Mouse (Mus musculus): ENCODE data around the gene Adam22. TPM values are rescaled to one million over a fixed set of nuclear protein-coding genes. Genes with fewer than 3 reads are reported as not detected.
A peak's percentile ranks its signal among the peaks of the same experiment; 100 is the strongest.
"Not testable (repeated sequence)": the region's sequence is repeated elsewhere in the genome, so short reads cannot be mapped to it uniquely, and the experiment has no call there.

Adam22 gene
- polyA plus RNA-seq, 1 experiment from 2014 or later, result 8.1 TPM

- no peak for DNase-seq (ENCODE audit: low spot score)
- no peaks in the 10 kb centered on the region for H3K4me1 ChIP-seq
- peaks cover 84% of the 10 kb centered on the region for H3K36me3 ChIP-seq (replicated peaks)
- WGBS, result 77% methylated on average over 6 of the region's 6 CpGs
- H3K9me3 ChIP-seq, result no peaks in the 10 kb centered on the region
- H3K27ac ChIP-seq (replicated peaks), result no peak overlapping the region
- no peak overlapping the region for H3K4me3 ChIP-seq
- H3K27me3 ChIP-seq (replicated peaks; ENCODE audit: low read depth, poor library complexity, severe bottlenecking), result no peaks in the 10 kb centered on the region
These were observed 304.8 kb downstream of the Adam22 start for GRCm38 (mm10) chr5:8063207-8063606.

GRCm38 (mm10) chr5:8062469-8062868 lies 305.5 kb downstream of the Adam22 start:
- Histone ChIP-seq H3K9me3 (no peaks in the 10 kb centered on the region), H3K4me1 (peaks cover 2% of the 10 kb centered on the region; the same call in 1 of the 2 replicates), H3K27ac (replicated peaks) (no peak overlapping the region), H3K27me3 (replicated peaks; ENCODE audit: low read depth, poor library complexity, severe bottlenecking) (no peaks in the 10 kb centered on the region), H3K4me3 (no peak overlapping the region), H3K36me3 (replicated peaks) (peaks cover 82% of the 10 kb centered on the region)
- WGBS, result 92% methylated on average over 2 of the region's 2 CpGs
- no peak for DNase-seq (ENCODE audit: low spot score)

- DNase-seq (ENCODE audit: low spot score), result no peak
- peaks cover 38% of the 10 kb centered on the region for H3K36me3 ChIP-seq (replicated peaks)
- H3K9me3 ChIP-seq, result no peaks in the 10 kb centered on the region
- no peak overlapping the region for H3K4me3 ChIP-seq
- no peaks in the 10 kb centered on the region for H3K27me3 ChIP-seq (replicated peaks; ENCODE audit: low read depth, poor library complexity, severe bottlenecking)
- peaks cover 14% of the 10 kb centered on the region for H3K4me1 ChIP-seq
- no peak overlapping the region for H3K27ac ChIP-seq (replicated peaks)
- 90% methylated on average over 7 of the region's 7 CpGs for WGBS
These were observed 309.9 kb downstream of the Adam22 start for GRCm38 (mm10) chr5:8058056-8058455.

GRCm38 (mm10) chr5:8057018-8057323 lies 311.0 kb downstream of the Adam22 start:
- Histone ChIP-seq H3K9me3 (no peaks in the 10 kb centered on the region), H3K36me3 (replicated peaks) (peaks cover 31% of the 10 kb centered on the region), H3K27ac (replicated peaks) (peak overlapping the region; percentile 98), H3K4me1 (peaks cover 14% of the 10 kb centered on the region), H3K4me3 (peak overlapping the region; percentile 85), H3K27me3 (replicated peaks; ENCODE audit: low read depth, poor library complexity, severe bottlenecking) (no peaks in the 10 kb centered on the region)
- 63% methylated on average over 5 of the region's 5 CpGs for WGBS
- peak; percentile 14 for DNase-seq (ENCODE audit: low spot score)

- Histone ChIP-seq H3K36me3 (replicated peaks) (peaks cover 26% of the 10 kb centered on the region), H3K9me3 (no peaks in the 10 kb centered on the region), H3K27ac (replicated peaks) (peak overlapping the region; percentile 98), H3K27me3 (replicated peaks; ENCODE audit: low read depth, poor library complexity, severe bottlenecking) (no peaks in the 10 kb centered on the region), H3K4me1 (peaks cover 14% of the 10 kb centered on the region), H3K4me3 (peak overlapping the region; percentile 85)
- WGBS, result under 1% methylated on average over 60 of the region's 60 CpGs
- DNase-seq (ENCODE audit: low spot score), result peak; percentile 83
These were observed 311.6 kb downstream of the Adam22 start for GRCm38 (mm10) chr5:8056141-8057017.

- Histone ChIP-seq H3K36me3 (replicated peaks) (peaks cover 20% of the 10 kb centered on the region), H3K4me1 (peaks cover 14% of the 10 kb centered on the region), H3K4me3 (peak overlapping the region; percentile 85), H3K9me3 (no peaks in the 10 kb centered on the region), H3K27me3 (replicated peaks; ENCODE audit: low read depth, poor library complexity, severe bottlenecking) (no peaks in the 10 kb centered on the region), H3K27ac (replicated peaks) (peak overlapping the region; percentile 98)
- no peak for DNase-seq (ENCODE audit: low spot score)
- 46% methylated on average over 8 of the region's 8 CpGs for WGBS
These were observed 312.2 kb downstream of the Adam22 start for GRCm38 (mm10) chr5:8055721-8056129.

- H3K36me3 ChIP-seq (replicated peaks), result 0 out of 2 replicates have a peak, but pooled peaks cover 5% of the 10 kb centered on the region
- peaks cover 14% of the 10 kb centered on the region for H3K4me1 ChIP-seq
- H3K27me3 ChIP-seq (replicated peaks; ENCODE audit: low read depth, poor library complexity, severe bottlenecking), result no peaks in the 10 kb centered on the region
- DNase-seq (ENCODE audit: low spot score), result no peak
- H3K27ac ChIP-seq (replicated peaks), result no peak overlapping the region
- no peak overlapping the region for H3K4me3 ChIP-seq
- WGBS, result 88% methylated on average over 4 of the region's 4 CpGs
- H3K9me3 ChIP-seq, result no peaks in the 10 kb centered on the region
These were observed 314.1 kb downstream of the Adam22 start for GRCm38 (mm10) chr5:8053827-8054226.

- no peaks in the 10 kb centered on the region for H3K4me1 ChIP-seq
- 87% methylated on average over 6 of the region's 6 CpGs for WGBS
- no peaks in the 10 kb centered on the region for H3K9me3 ChIP-seq
- no peak within 1 kb of the TSS for H3K4me3 ChIP-seq
- H3K27me3 ChIP-seq (replicated peaks; ENCODE audit: low read depth, poor library complexity, severe bottlenecking), result no peaks in the 10 kb centered on the region
- H3K36me3 ChIP-seq (replicated peaks), result no peaks in the 10 kb centered on the region
- DNase-seq (ENCODE audit: low spot score), result no peak
- H3K27ac ChIP-seq (replicated peaks), result no peak within 1 kb of the TSS
These were observed 322.1 kb downstream of the Adam22 start, which contains the start of gene Sri for GRCm38 (mm10) chr5:8045855-8046254. Gene Sri, plus strand, starts transcription at chr5:8046078.

GRCm38 (mm10) chr5:8034596-8034995 lies 333.4 kb downstream of the Adam22 start:
- WGBS, result 91% methylated on average over 6 of the region's 6 CpGs
- not testable (repeated sequence) for H3K4me3 ChIP-seq; H3K9me3 ChIP-seq; H3K27ac ChIP-seq (replicated peaks); H3K4me1 ChIP-seq; H3K27me3 ChIP-seq (replicated peaks; ENCODE audit: low read depth, poor library complexity, severe bottlenecking); DNase-seq (ENCODE audit: low spot score); H3K36me3 ChIP-seq (replicated peaks)

Small RNAs within 50 kb of the gene (microRNA-seq; reads per million reads assigned to microRNA genes)
- gene Gm24196, result not detected

Other genes starting within 250 kb of the Adam22 start
- gene Dbf4, start 54.6 kb upstream of the Adam22 start, polyA plus RNA-seq (2016; fragmentation: Nextera tagmentation; extraction: Ambion mirVana), result 60.8 and 65.3 TPM in 2 replicates
- 9.1 and 9.5 TPM in 2 replicates for gene Slc25a40, start 54.7 kb upstream of the Adam22 start, polyA plus RNA-seq (2016; fragmentation: Nextera tagmentation; extraction: Ambion mirVana)

Measured in embryonic facial prominence, embryonic 10.5 days (tissue).